Mouse (Mus musculus): ENCODE results near the gene Trak1.

GRCm38 (mm10) chr9:121505346-121505745 is 208.0 kb downstream of the Trak1 start:
- TF ChIP-seq CTCF (IDR thresholded peaks at IDR 0.05; ENCODE audit: low read depth) (no peak), EP300 (IDR thresholded peaks at IDR 0.05; ENCODE audit: low read depth) (no peak)

Measured in liver, embryonic 14.5 days (tissue).